ENCODE assay signal across 7 mouse cellular contexts in the genomic region with DNA sequence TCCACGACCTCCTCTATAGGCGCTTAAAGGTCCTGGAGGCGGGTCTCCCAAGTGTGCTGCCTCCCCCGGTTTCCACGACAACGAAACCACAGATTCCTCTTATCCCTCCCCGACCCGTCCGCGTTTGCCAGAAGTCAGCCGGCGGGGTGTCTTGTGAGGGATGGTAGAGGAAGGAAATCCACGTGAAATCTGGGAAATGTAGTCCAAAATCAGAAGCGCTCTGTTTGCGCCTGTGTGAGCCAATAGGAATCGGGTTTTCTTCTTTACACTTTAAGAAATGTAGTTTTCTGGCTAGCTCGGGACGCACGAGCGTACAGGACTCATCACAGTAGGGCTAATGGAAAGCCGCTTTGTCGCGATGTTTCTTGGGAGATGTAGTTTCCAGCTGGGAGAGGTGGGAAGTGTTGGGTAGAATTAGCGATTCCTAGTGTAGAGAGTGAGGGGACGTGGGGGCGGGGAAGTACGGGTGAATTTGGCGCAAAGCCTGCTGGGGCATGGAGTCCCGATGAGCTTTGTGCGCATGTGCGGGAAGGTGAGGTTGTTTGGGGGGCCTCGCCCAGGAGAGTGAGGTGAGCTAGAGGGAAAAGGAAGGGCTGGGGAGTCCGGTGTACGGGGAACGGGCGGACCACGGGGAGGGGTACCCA. TPM values are rescaled to one million over a fixed set of nuclear protein-coding genes. Genes with fewer than 3 reads are reported as not detected.
A peak's percentile ranks its signal among the peaks of the same experiment; 100 is the strongest.
DNase-seq lines count a peak whose midpoint lies in the region; ATAC-seq lines count a peak whose summit lies in the region.

A gene (plus strand): TSS at position 221 of the 644 bp plus-strand sequence.

- no peaks in the 10 kb centered on the region for H3K36me3 ChIP-seq in intestine, embryonic 16.5 days (ENCODE audit: control insufficient read depth, insufficient read depth, low read length)
- 0 out of 2 replicates have a peak, but pooled peaks cover 2% of the 10 kb centered on the region for H3K36me3 ChIP-seq in midbrain, embryonic 11.5 days (ENCODE audit: control insufficient read depth, insufficient read depth, low read length)

- peak within 1 kb of the TSS; percentile 90 for H3K4me2 ChIP-seq in intestine, embryonic 16.5 days (ENCODE audit: low read depth, low read length)
- H3K4me2 ChIP-seq in midbrain, embryonic 11.5 days, result peak within 1 kb of the TSS; percentile 73

- ATAC-seq in intestine, embryonic 16.5 days, result peak; percentile 96
- ATAC-seq in midbrain, embryonic 11.5 days (ENCODE audit: low FRiP score), result peak; percentile 96

- H3K4me1 ChIP-seq in intestine, embryonic 16.5 days (ENCODE audit: control insufficient read depth, insufficient read depth, low read length), result peaks cover 9% of the 10 kb centered on the region; the same call in 1 of the 2 replicates
- peaks cover 4% of the 10 kb centered on the region; the same call in 1 of the 2 replicates for H3K4me1 ChIP-seq in midbrain, embryonic 11.5 days (ENCODE audit: control insufficient read depth, insufficient read depth, low read length)

- peak within 1 kb of the TSS; percentile 72 for H3K9ac ChIP-seq in intestine, embryonic 16.5 days (ENCODE audit: low read depth, low read length)
- H3K9ac ChIP-seq in midbrain, embryonic 11.5 days (ENCODE audit: low read length), result peak within 1 kb of the TSS; percentile 68

- intact Hi-C loops in left cerebral cortex, postnatal 36 days (cut with DNase I), result loop anchor here (2.0 to 5.0 kb wide), 3 partner anchors 15 to 111 kb away; no protein-coding TSS in a partner anchor

- H3K9me3 ChIP-seq in intestine, embryonic 16.5 days (ENCODE audit: control insufficient read depth, low read length), result no peaks in the 10 kb centered on the region
- no peaks in the 10 kb centered on the region for H3K9me3 ChIP-seq in midbrain, embryonic 11.5 days (ENCODE audit: control insufficient read depth, low read length)

- DNase-seq in adrenal gland, adult 8-10 months, result peak; percentile 98
- DNase-seq in embryo, embryonic 9.5 days (ENCODE audit: extremely low spot score), result peak; percentile 95
- peak; percentile 87 to 95 for DNase-seq in gastrocnemius, postnatal 4 days (ENCODE audit: low spot score in 2 of 2)
- peak; percentile 98 to 99 for DNase-seq in left cerebral cortex, postnatal 36 days (ENCODE audit: low spot score in 2 of 2)
- DNase-seq in midbrain, embryonic 11.5 days (ENCODE audit: low spot score, missing footprints), result peak; percentile 99
- DNase-seq in skeletal muscle tissue, adult 2 months (ENCODE audit: low read depth, low spot score), result peak; percentile 90

- peak within 1 kb of the TSS; percentile 85 for H3K27ac ChIP-seq in intestine, embryonic 16.5 days (ENCODE audit: low read length)
- H3K27ac ChIP-seq in midbrain, embryonic 11.5 days (ENCODE audit: low read depth, low read length), result peak within 1 kb of the TSS; percentile 42

- no peaks in the 10 kb centered on the region for H3K27me3 ChIP-seq in intestine, embryonic 16.5 days (replicated peaks; ENCODE audit: control insufficient read depth, insufficient read depth, low read length)
- H3K27me3 ChIP-seq in midbrain, embryonic 11.5 days (ENCODE audit: control insufficient read depth, insufficient read depth, low read length), result no peaks in the 10 kb centered on the region

- under 1% methylated on average over 37 of the region's 37 CpGs for WGBS in intestine, embryonic 16.5 days
- WGBS in midbrain, embryonic 11.5 days, result under 1% methylated on average over 37 of the region's 37 CpGs

- peak within 1 kb of the TSS; percentile 58 for H3K4me3 ChIP-seq in intestine, embryonic 16.5 days (ENCODE audit: low read length)
- peak within 1 kb of the TSS; percentile 62 for H3K4me3 ChIP-seq in midbrain, embryonic 11.5 days (ENCODE audit: low read depth, low read length)

RNA-seq across cellular contexts. Expression of the gene that starts here (rescaled TPM):
- 10 to 100 TPM; 33.7 to 39.7 (median 35.2) TPM for total RNA-seq in adrenal gland, adult 8-10 months (2022)
- 10 to 100 TPM; 11.8 to 12.5 TPM for total RNA-seq in gastrocnemius, postnatal 4 days (2021)
- polyA plus RNA-seq in intestine, embryonic 16.5 days (2015; fragmentation: Nextera tagmentation; extraction: Ambion mirVana), result 34.6 and 35.3 TPM in 2 replicates
- 10 to 100 TPM; 59.9 to 62.9 TPM for total RNA-seq in left cerebral cortex, postnatal 36 days (2021)
- polyA plus RNA-seq in midbrain, embryonic 11.5 days (2014; fragmentation: Nextera tagmentation; extraction: Ambion mirVana), result 69.4 and 72.2 TPM in 2 replicates

Comparison
In these comparisons a context has a peak if more than half of its experiments do, and no peak if none do; other contexts are left out.
1. Peak in every context shown above with its lines: DNase-seq, ATAC-seq, H3K4me3 ChIP-seq and H3K27ac ChIP-seq.